Mouse (Mus musculus) lung, postnatal 0 days (tissue): ENCODE measurements around the gene Grk3.

Experiments
- CTCF ChIP-seq: IDR thresholded peaks from 2 replicates; pipeline ENCODE4 v1.5.1; 2016; ENCODE audit warnings: antibody characterized with exemption, mild to moderate bottlenecking
- EP300 ChIP-seq: IDR thresholded peaks from 2 replicates; pipeline ENCODE4 v1.6.1; 2016; ENCODE audit warnings: antibody characterized with exemption, mild to moderate bottlenecking, control low read depth

- TF ChIP-seq CTCF (no peak), EP300 (no peak)
These were observed 108.1 kb downstream of the Grk3 start for GRCm38 (mm10) chr5:112907504-112907903.
